Mouse (Mus musculus): ENCODE measurements around the gene Sept6. TPM values are rescaled to one million over a fixed set of nuclear protein-coding genes. Genes with fewer than 3 reads are reported as not detected.

Gene Sept6
- 45.0 and 55.5 TPM in 2 replicates for polyA plus RNA-seq (2012; rRNA removed)

DNA sequence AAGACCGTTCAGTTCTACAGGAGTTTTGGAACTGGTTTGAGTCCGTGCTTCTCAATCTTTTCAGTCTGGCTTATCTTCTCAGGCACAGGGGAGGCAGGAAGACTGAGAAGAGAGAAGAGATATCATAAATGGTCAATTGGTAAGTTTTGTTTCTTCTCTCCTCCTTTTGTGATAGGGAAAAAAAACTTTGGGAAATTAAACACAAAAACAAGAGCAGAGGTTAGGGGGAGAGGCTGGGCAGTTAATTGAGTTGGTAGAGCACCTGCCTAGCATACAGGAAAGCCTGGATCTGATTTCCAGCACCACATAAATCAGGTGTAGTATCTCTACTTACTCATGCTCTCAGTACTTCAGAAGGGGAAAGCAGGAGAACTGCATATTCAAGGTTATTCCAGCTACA, at the start of gene Sept6:
Sept6 (minus strand) TSS at position 101 of the 400 bp plus-strand sequence.
- H3K4me3 ChIP-seq (ENCODE audit: extremely low read depth, insufficient read depth, insufficient read length), result no peak within 1 kb of the TSS
- peaks cover 16% of the 10 kb centered on the region; the same call in 1 of the 2 replicates for H3K4me1 ChIP-seq (ENCODE audit: control insufficient read depth, insufficient read depth, insufficient read length)
- H3K36me3 ChIP-seq (ENCODE audit: control insufficient read depth, insufficient read depth, low read length), result no peaks in the 10 kb centered on the region
- peak within 1 kb of the TSS; percentile 72 for H3K27ac ChIP-seq (ENCODE audit: insufficient read depth, low read length)
- no peaks in the 10 kb centered on the region for H3K27me3 ChIP-seq (ENCODE audit: control insufficient read depth, insufficient read depth, low read length)
- 75% methylated on average over 2 of the region's 2 CpGs for WGBS
- DNase-seq (ENCODE audit: low read depth in 1 of 2, low spot score in 2 of 2), result no peak
- TF ChIP-seq CTCF (IDR thresholded peaks at IDR 0.05; ENCODE audit: extremely low read depth, insufficient read depth, insufficient read length, insufficient replicate concordance) (no peak), POLR2A (IDR thresholded peaks at IDR 0.05; ENCODE audit: low read depth, low read length) (no peak)

DNA sequence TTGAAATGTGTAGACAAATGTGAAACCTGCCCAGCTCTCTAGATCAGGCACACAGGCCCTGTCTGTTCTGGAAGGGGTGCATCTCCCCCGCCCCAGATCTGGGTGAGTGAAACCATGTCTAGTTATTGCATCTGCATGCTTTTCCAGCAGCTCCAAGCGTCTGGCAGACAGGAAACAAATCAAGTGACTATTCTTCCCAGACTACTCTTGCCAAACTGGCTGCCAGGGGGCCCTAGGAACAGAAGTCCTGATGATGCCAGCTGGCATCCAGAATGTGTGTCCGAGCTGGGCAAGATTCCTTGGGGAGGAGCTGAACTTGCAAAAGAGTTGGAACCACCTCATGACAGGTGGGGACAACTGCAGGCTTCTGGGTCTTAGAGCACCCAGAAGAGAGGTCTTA, 36.8 kb upstream of the Sept6 start:
- H3K4me3 ChIP-seq (ENCODE audit: extremely low read depth, insufficient read depth, insufficient read length), result no peak overlapping the region
- no peak for DNase-seq (ENCODE audit: low read depth in 1 of 2, low spot score in 2 of 2)
- H3K27ac ChIP-seq (ENCODE audit: insufficient read depth, low read length), result no peak overlapping the region
- TF ChIP-seq CTCF (IDR thresholded peaks at IDR 0.05; ENCODE audit: extremely low read depth, insufficient read depth, insufficient read length, insufficient replicate concordance) (no peak), POLR2A (IDR thresholded peaks at IDR 0.05; ENCODE audit: low read depth, low read length) (no peak)
- no peaks in the 10 kb centered on the region for H3K36me3 ChIP-seq (ENCODE audit: control insufficient read depth, insufficient read depth, low read length)
- 66% methylated on average over 3 of the region's 3 CpGs for WGBS
- H3K4me1 ChIP-seq (ENCODE audit: control insufficient read depth, insufficient read depth, insufficient read length), result no peaks in the 10 kb centered on the region
- no peaks in the 10 kb centered on the region for H3K27me3 ChIP-seq (ENCODE audit: control insufficient read depth, insufficient read depth, low read length)

DNA sequence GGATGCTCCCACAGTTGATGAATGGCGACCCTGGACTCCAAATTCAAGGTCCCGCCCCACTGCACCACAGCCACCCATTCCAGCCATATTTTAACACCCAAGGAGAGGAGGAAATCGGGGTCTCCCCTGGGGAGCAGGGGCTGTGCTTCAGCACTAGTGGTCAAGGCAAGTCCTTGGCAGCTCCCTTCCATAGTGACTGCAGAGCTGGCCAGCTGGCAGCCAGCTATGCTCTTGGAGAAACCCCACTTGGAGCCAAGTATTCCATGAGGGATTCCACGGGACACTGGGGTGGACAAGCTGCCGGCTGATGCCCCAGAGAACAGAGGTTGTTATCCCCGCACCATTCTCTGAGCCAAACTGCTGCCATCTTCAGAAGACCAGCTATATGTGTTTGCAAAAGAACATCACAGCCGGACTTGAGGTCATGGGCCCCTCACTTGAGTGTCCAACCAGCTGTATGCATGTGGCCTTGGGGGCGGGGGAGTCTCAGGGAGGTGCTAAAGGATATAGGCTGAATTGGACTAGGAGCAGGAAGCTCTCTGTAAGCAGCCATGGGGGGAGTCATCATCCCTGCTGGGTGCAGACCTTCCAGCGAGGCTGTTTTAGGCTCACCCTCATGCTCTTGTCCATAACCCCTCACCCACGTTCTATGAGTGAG, 32.2 kb upstream of the Sept6 start:
- H3K36me3 ChIP-seq (ENCODE audit: control insufficient read depth, insufficient read depth, low read length), result no peaks in the 10 kb centered on the region
- no peaks in the 10 kb centered on the region for H3K27me3 ChIP-seq (ENCODE audit: control insufficient read depth, insufficient read depth, low read length)
- DNase-seq (ENCODE audit: low read depth in 1 of 2, low spot score in 2 of 2), result no peak
- 77% methylated on average over 10 of the region's 10 CpGs for WGBS
- H3K27ac ChIP-seq (ENCODE audit: insufficient read depth, low read length), result no peak overlapping the region
- no peaks in the 10 kb centered on the region for H3K4me1 ChIP-seq (ENCODE audit: control insufficient read depth, insufficient read depth, insufficient read length)
- no peak overlapping the region for H3K4me3 ChIP-seq (ENCODE audit: extremely low read depth, insufficient read depth, insufficient read length)
- TF ChIP-seq CTCF (IDR thresholded peaks at IDR 0.05; ENCODE audit: extremely low read depth, insufficient read depth, insufficient read length, insufficient replicate concordance) (no peak), POLR2A (IDR thresholded peaks at IDR 0.05; ENCODE audit: low read depth, low read length) (no peak)

GRCm38 (mm10) chrX:37022690-37023089, 31.1 kb upstream of the Sept6 start:
- no peak for TF ChIP-seq POLR2A (IDR thresholded peaks at IDR 0.05; ENCODE audit: low read depth, low read length)
- peak; percentile 62; the same call in 1 of the 2 replicates for TF ChIP-seq CTCF (IDR thresholded peaks at IDR 0.05; ENCODE audit: extremely low read depth, insufficient read depth, insufficient read length, insufficient replicate concordance)
- peak; percentile 37 to 48 for DNase-seq (ENCODE audit: low read depth in 1 of 2, low spot score in 2 of 2)
- 16% methylated on average over 3 of the region's 3 CpGs for WGBS

DNA sequence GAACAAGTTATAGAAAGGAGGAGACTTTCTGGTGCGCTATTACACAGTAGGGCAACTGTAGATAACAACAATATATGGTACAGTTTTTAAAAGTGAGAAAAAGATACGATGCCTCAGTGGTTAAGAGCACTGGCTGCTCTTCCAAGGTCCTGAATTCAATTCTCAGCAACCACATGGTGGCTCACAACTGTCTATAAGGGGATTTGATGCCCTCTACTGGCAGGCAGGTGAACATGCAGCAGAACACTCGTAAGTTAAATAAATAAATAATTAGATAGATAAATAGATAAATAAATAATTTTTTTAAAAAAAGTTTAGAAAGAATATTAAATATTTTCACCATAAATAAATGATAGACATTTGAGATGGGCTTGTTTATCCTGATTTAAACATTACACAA, 27.5 kb upstream of the Sept6 start:
- TF ChIP-seq POLR2A (IDR thresholded peaks at IDR 0.05; ENCODE audit: low read depth, low read length) (no peak), CTCF (IDR thresholded peaks at IDR 0.05; ENCODE audit: extremely low read depth, insufficient read depth, insufficient read length, insufficient replicate concordance) (peak; percentile 17; the same call in 1 of the 2 replicates)
- DNase-seq (ENCODE audit: low read depth in 1 of 2, low spot score in 2 of 2), result no peak
- Histone ChIP-seq H3K36me3 (ENCODE audit: control insufficient read depth, insufficient read depth, low read length) (no peaks in the 10 kb centered on the region), H3K4me3 (ENCODE audit: extremely low read depth, insufficient read depth, insufficient read length) (no peak overlapping the region), H3K4me1 (ENCODE audit: control insufficient read depth, insufficient read depth, insufficient read length) (no peaks in the 10 kb centered on the region), H3K27ac (ENCODE audit: insufficient read depth, low read length) (no peak overlapping the region), H3K27me3 (ENCODE audit: control insufficient read depth, insufficient read depth, low read length) (no peaks in the 10 kb centered on the region)
- WGBS, result 58% methylated on average over 3 of the region's 3 CpGs

More at GRCm38 (mm10) chrX:37022690-37023089, 31.1 kb upstream of the Sept6 start:
- H3K27ac ChIP-seq (ENCODE audit: insufficient read depth, low read length), result no peak overlapping the region
- H3K27me3 ChIP-seq (ENCODE audit: control insufficient read depth, insufficient read depth, low read length), result no peaks in the 10 kb centered on the region
- H3K36me3 ChIP-seq (ENCODE audit: control insufficient read depth, insufficient read depth, low read length), result no peaks in the 10 kb centered on the region
- H3K4me1 ChIP-seq (ENCODE audit: control insufficient read depth, insufficient read depth, insufficient read length), result no peaks in the 10 kb centered on the region
- no peak overlapping the region for H3K4me3 ChIP-seq (ENCODE audit: extremely low read depth, insufficient read depth, insufficient read length)

DNA sequence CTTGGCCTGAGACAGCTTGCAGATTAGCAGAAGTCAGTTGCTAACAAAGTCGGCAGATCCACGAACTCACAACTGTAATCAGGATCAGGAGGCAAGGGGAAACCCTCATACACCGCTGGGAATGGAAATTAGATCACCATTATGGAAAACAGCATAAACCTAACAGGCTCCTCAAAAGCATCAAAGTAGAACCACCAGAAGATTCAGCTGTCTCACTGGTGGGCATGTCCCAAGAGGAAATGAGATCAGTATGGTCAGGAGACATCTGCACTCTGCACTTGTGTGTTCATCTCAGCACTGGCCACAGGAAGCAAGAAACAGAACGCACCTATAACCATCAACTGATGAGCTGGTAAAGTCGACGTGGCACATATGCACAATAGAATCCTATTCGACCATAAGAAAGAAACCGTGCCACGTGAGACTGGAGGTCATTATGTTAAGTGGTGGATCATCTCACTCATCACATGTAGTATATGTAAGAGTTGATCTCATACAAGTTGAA, 26.6 kb upstream of the Sept6 start:
- TF ChIP-seq CTCF (IDR thresholded peaks at IDR 0.05; ENCODE audit: extremely low read depth, insufficient read depth, insufficient read length, insufficient replicate concordance), result no peak
- TF ChIP-seq POLR2A (IDR thresholded peaks at IDR 0.05; ENCODE audit: low read depth, low read length), result no peak
- no peak for DNase-seq (ENCODE audit: low read depth in 1 of 2, low spot score in 2 of 2)
- no peaks in the 10 kb centered on the region for H3K4me1 ChIP-seq (ENCODE audit: control insufficient read depth, insufficient read depth, insufficient read length)
- no peak overlapping the region for H3K4me3 ChIP-seq (ENCODE audit: extremely low read depth, insufficient read depth, insufficient read length)
- no peaks in the 10 kb centered on the region for H3K27me3 ChIP-seq (ENCODE audit: control insufficient read depth, insufficient read depth, low read length)
- no peak overlapping the region for H3K27ac ChIP-seq (ENCODE audit: insufficient read depth, low read length)
- no peaks in the 10 kb centered on the region for H3K36me3 ChIP-seq (ENCODE audit: control insufficient read depth, insufficient read depth, low read length)
- 78% methylated on average over 9 of the region's 9 CpGs for WGBS

DNA sequence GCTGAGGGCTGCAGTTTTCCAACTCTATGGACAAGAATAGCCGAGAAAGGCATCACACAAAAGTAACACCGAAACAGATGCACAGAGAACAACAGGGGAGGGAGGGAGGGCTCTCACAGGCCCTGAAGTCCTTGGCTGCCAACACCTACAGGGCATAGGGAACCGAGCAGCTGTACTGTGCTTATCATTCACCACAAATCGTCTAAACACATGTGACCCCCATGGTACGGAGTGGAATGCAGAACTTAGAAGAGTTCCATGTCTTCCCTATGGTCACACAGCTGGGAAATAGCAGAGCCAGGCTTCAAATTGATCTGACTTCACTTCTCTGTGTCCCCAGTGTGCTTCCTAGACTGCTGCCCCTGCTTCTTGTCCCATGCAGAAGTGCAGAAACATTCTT, 22.3 kb upstream of the Sept6 start:
- Histone ChIP-seq H3K4me3 (ENCODE audit: extremely low read depth, insufficient read depth, insufficient read length) (no peak overlapping the region), H3K4me1 (ENCODE audit: control insufficient read depth, insufficient read depth, insufficient read length) (no peaks in the 10 kb centered on the region), H3K27ac (ENCODE audit: insufficient read depth, low read length) (no peak overlapping the region), H3K36me3 (ENCODE audit: control insufficient read depth, insufficient read depth, low read length) (no peaks in the 10 kb centered on the region), H3K27me3 (ENCODE audit: control insufficient read depth, insufficient read depth, low read length) (no peaks in the 10 kb centered on the region)
- DNase-seq (ENCODE audit: low read depth in 1 of 2, low spot score in 2 of 2), result no peak
- TF ChIP-seq CTCF (IDR thresholded peaks at IDR 0.05; ENCODE audit: extremely low read depth, insufficient read depth, insufficient read length, insufficient replicate concordance) (no peak), POLR2A (IDR thresholded peaks at IDR 0.05; ENCODE audit: low read depth, low read length) (no peak)
- WGBS, result 75% methylated on average over 5 of the region's 5 CpGs

Measured in spleen, adult 2 months (tissue).